ENCODE assay signal across 9 mouse cellular contexts in genomic region chr4:4729427-4729826, GRCm38 (mm10).
DNase-seq lines count a peak whose midpoint lies in the region; ATAC-seq and TF ChIP-seq lines count a peak whose summit lies in the region.
"Had no signal": no experiment of that assay in that cellular context is flagged by ENCODE, and none has a peak within 500 bp of the region (broad histone marks: within the 10 kb centered on the region; RNA-seq: fewer than 3 reads in every experiment).

No protein-coding gene starts in this region.

- H3K4me3 ChIP-seq in intestine, postnatal 0 days (ENCODE audit: low read depth, low read length) = no peak overlapping the region
- H3K4me3 ChIP-seq in intestine, embryonic 16.5 days (ENCODE audit: low read length) = no peak overlapping the region
- H3K4me3 ChIP-seq: embryonic facial prominence, embryonic 12.5 days; neural tube, embryonic 12.5 days had no signal

- peak; percentile 21 for DNase-seq in thymus, postnatal 0 days (ENCODE audit: low spot score)
- no peak for DNase-seq in thymus, postnatal 14 days
- peak; percentile 19 for DNase-seq in embryo, embryonic 9.5 days (ENCODE audit: extremely low spot score)
- no peak for DNase-seq in heart, adult 18-20 months

- H3K36me3 ChIP-seq in intestine, postnatal 0 days (ENCODE audit: control insufficient read depth, insufficient read depth) = no peaks in the 10 kb centered on the region
- no peaks in the 10 kb centered on the region for H3K36me3 ChIP-seq in intestine, embryonic 16.5 days (ENCODE audit: control insufficient read depth, insufficient read depth, low read length)
- H3K36me3 ChIP-seq: embryonic facial prominence, embryonic 12.5 days; neural tube, embryonic 12.5 days had no signal

- ATAC-seq in intestine, postnatal 0 days = no peak
- no peak for ATAC-seq in intestine, embryonic 16.5 days
- ATAC-seq in inflammation-experienced regulatory T-cells, adult 6 months = no peak

- WGBS in intestine, postnatal 0 days = 58% methylated on average over 3 of the region's 3 CpGs
- WGBS in intestine, embryonic 16.5 days = 55% methylated on average over 3 of the region's 3 CpGs

- H3K27me3 ChIP-seq in intestine, postnatal 0 days (replicated peaks; ENCODE audit: control insufficient read depth, insufficient read depth, low read length) = no peaks in the 10 kb centered on the region
- no peaks in the 10 kb centered on the region for H3K27me3 ChIP-seq in intestine, embryonic 16.5 days (replicated peaks; ENCODE audit: control insufficient read depth, insufficient read depth, low read length)
- H3K27me3 ChIP-seq: embryonic facial prominence, embryonic 12.5 days; neural tube, embryonic 12.5 days had no signal

- no peaks in the 10 kb centered on the region for H3K4me1 ChIP-seq in intestine, postnatal 0 days (replicated peaks; ENCODE audit: control insufficient read depth, insufficient read depth, low read length)
- no peaks in the 10 kb centered on the region for H3K4me1 ChIP-seq in intestine, embryonic 16.5 days (ENCODE audit: control insufficient read depth, insufficient read depth, low read length)
- H3K4me1 ChIP-seq: embryonic facial prominence, embryonic 12.5 days; neural tube, embryonic 12.5 days had no signal

- TF ChIP-seq CTCF in intestine, postnatal 0 days (IDR thresholded peaks at IDR 0.05; ENCODE audit: low read depth) = peak; percentile 72

- no peak overlapping the region for H3K27ac ChIP-seq in intestine, postnatal 0 days (ENCODE audit: low read depth, low read length)
- H3K27ac ChIP-seq in intestine, embryonic 16.5 days (ENCODE audit: low read length) = no peak overlapping the region
- H3K27ac ChIP-seq: embryonic facial prominence, embryonic 12.5 days; neural tube, embryonic 12.5 days had no signal

- H3K9ac ChIP-seq in intestine, postnatal 0 days (ENCODE audit: low read depth, low read length) = no peak overlapping the region
- no peak overlapping the region for H3K9ac ChIP-seq in intestine, embryonic 16.5 days (ENCODE audit: low read depth, low read length)
- H3K9ac ChIP-seq: embryonic facial prominence, embryonic 12.5 days; neural tube, embryonic 12.5 days had no signal

- no peaks in the 10 kb centered on the region for H3K9me3 ChIP-seq in intestine, postnatal 0 days (ENCODE audit: control insufficient read depth)
- H3K9me3 ChIP-seq in intestine, embryonic 16.5 days (ENCODE audit: control insufficient read depth, low read length) = no peaks in the 10 kb centered on the region
- H3K9me3 ChIP-seq: embryonic facial prominence, embryonic 12.5 days; neural tube, embryonic 12.5 days had no signal

- H3K4me2 ChIP-seq in intestine, postnatal 0 days (replicated peaks; ENCODE audit: low read depth) = no peak overlapping the region
- no peak overlapping the region for H3K4me2 ChIP-seq in intestine, embryonic 16.5 days (ENCODE audit: low read depth, low read length)
- H3K4me2 ChIP-seq: embryonic facial prominence, embryonic 12.5 days; neural tube, embryonic 12.5 days had no signal

Comparison
In these comparisons a context has a peak if more than half of its experiments do, and no peak if none do; other contexts are left out.
1. DNase-seq: peak in thymus, postnatal 0 days (single experiment) and embryo, embryonic 9.5 days (single experiment); none in thymus, postnatal 14 days (single experiment) and heart, adult 18-20 months (0 of 2).